Mouse (Mus musculus) neural tube, embryonic 14.5 days (tissue): ENCODE measurements at regions not wholly inside any gene's neighbourhood (a gene's known extent, or its start where the extent isn't known, plus 50 kb on each side); places are given as distances from the start of the nearest gene placed in this dataset.

Experiments
- ATAC-seq: fragments of 200-750 bp; cut with Nextera tagmentation; 2 replicates; pipeline ENCODE4 v1.8.0; 2017; ENCODE audit warnings: low read depth, mild to moderate bottlenecking, moderate TSS enrichment, moderate library complexity
- H3K27ac ChIP-seq: fragments of 300-500 bp; sonication (generic); 2 replicates; pipeline ENCODE4 v1.5.1; 2014; ENCODE audit warnings: low read depth, mild to moderate bottlenecking, control low read depth, low read length, moderate library complexity, mixed read lengths
- H3K27me3 ChIP-seq: fragments of 300-500 bp; sonication (generic); 2 replicates; pipeline ENCODE4 v1.6.1; 2014; ENCODE audit warnings: low read length; ENCODE audit not compliant: control insufficient read depth, insufficient read depth
- H3K36me3 ChIP-seq: fragments of 300-500 bp; sonication (generic); 2 replicates; pipeline ENCODE4 v1.6.1; 2014; ENCODE audit warnings: low read length, mixed read lengths; ENCODE audit not compliant: control insufficient read depth, insufficient read depth
- H3K4me1 ChIP-seq: fragments of 300-500 bp; sonication (generic); 2 replicates; pipeline ENCODE4 v1.6.1; 2014; ENCODE audit warnings: low read length; ENCODE audit not compliant: control insufficient read depth, insufficient read depth
- H3K4me2 ChIP-seq: fragments of 300-500 bp; sonication (generic); 2 replicates; pipeline ENCODE4 v1.6.1; 2014; ENCODE audit warnings: mild to moderate bottlenecking, low read depth, low read length, control low read depth
- H3K4me3 ChIP-seq: fragments of 300-500 bp; sonication (generic); 2 replicates; pipeline ENCODE4 v1.5.1; 2014; ENCODE audit warnings: low read depth, low read length, control low read depth, mixed read lengths
- H3K9ac ChIP-seq: fragments of 300-500 bp; sonication (generic); replicated peaks from 2 replicates; pipeline ENCODE4 v1.6.1; 2014; ENCODE audit warnings: low read depth, mild to moderate bottlenecking, control low read depth, low read length, mixed read lengths
- H3K9me3 ChIP-seq: fragments of 300-500 bp; sonication (generic); 2 replicates; pipeline ENCODE4 v1.6.1; 2016; ENCODE audit warnings: low read length; ENCODE audit not compliant: control insufficient read depth
- WGBS: fragments of 180-500 bp; shearing (Covaris S2); extraction: QIAGEN DNeasy Blood & Tissue Kit; methylation state at CpG from one replicate; pipeline ENCODE4 v1.1.7; 2014; 5-methylcytosine and 5-hydroxymethylcytosine counted together

DNA sequence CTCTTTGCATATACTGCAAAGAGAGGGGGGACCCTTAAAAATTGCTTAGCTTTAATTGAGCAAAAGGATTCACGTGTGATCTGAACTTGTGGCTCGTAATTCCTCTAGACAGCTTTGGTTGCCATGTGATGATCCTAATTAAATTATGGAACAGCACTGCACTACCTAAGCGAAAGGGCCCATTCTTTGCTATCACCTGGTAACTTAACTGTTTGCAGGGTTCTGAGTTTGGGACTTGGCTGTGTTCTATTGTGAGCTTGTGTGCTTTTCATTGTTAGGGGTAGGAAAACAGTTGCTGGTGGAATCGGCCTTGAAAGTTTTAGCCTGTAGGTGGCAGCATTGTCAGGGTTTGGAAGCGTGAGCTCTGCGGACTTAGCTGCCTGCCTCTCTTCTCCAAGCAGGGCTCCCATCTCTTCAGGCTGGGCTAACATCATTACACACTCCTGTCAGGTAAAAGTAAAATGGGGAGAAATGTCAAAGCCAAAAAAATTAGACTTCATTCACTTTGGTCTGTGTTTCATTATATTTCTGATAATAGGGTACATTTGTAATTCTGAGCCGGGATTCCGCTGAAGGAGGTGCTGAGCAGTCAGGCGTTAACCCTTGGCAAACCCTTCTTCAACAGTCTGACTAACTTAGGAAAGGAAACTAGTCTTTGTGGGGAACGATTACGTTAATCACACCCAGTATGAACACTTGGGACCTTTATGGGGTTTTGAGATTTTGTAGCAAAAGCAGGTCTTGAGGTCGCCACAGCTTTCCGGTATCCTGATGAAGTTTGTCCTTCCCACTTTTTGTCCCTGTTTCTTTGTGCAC, 199.2 kb upstream of the Dph6 start:
- Histone ChIP-seq H3K36me3 (no peaks in the 10 kb centered on the region), H3K27ac (no peak overlapping the region), H3K9ac (no peak overlapping the region), H3K4me3 (no peak overlapping the region), H3K9me3 (no peaks in the 10 kb centered on the region), H3K4me1 (no peaks in the 10 kb centered on the region), H3K4me2 (no peak overlapping the region), H3K27me3 (no peaks in the 10 kb centered on the region)
- ATAC-seq = peak; percentile 75; the same call in 1 of the 2 replicates
- WGBS = 42% methylated on average over 13 of the region's 13 CpGs

DNA sequence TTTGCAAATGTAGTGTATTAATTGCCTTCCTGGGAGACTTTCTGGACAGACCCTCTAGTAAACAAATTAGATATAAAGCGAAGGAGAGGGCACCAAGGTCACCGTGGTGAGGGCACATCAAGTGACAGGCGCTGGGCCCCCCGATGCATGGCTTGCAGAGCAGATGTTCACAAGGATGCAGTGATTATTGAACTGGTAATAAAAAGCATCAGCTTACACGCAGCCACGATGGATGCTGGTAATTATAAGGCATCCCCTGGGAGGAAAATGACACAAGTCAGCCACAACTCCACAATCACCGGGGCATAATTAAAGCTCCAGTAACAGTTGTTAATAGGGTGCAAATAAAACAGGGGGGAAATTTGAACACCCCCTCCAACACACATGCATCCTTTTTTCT, 217.5 kb upstream of the Dph6 start:
- Histone ChIP-seq H3K4me2 (no peak overlapping the region), H3K4me1 (peaks cover 8% of the 10 kb centered on the region; the same call in 1 of the 2 replicates), H3K27me3 (no peaks in the 10 kb centered on the region), H3K4me3 (no peak overlapping the region), H3K36me3 (no peaks in the 10 kb centered on the region), H3K9ac (no peak overlapping the region), H3K9me3 (no peaks in the 10 kb centered on the region), H3K27ac (no peak overlapping the region)
- peak; percentile 85; the same call in 1 of the 2 replicates for ATAC-seq
- WGBS = 13% methylated on average over 7 of the region's 7 CpGs

GRCm38 (mm10) chr2:114873090-114873489, 218.3 kb upstream of the Dph6 start:
- Histone ChIP-seq H3K9ac (no peak overlapping the region), H3K27me3 (no peaks in the 10 kb centered on the region), H3K4me1 (peaks cover 8% of the 10 kb centered on the region; the same call in 1 of the 2 replicates), H3K36me3 (no peaks in the 10 kb centered on the region), H3K4me2 (no peak overlapping the region), H3K27ac (no peak overlapping the region), H3K4me3 (no peak overlapping the region), H3K9me3 (no peaks in the 10 kb centered on the region)
- WGBS = 44% methylated on average over 4 of the region's 4 CpGs
- 0 out of 2 replicates have a peak, but pooled peaks have one; percentile 31 for ATAC-seq

GRCm38 (mm10) chr2:114879084-114879483, 224.3 kb upstream of the Dph6 start:
- Histone ChIP-seq H3K27ac (no peak overlapping the region), H3K36me3 (no peaks in the 10 kb centered on the region), H3K9ac (no peak overlapping the region), H3K4me2 (no peak overlapping the region), H3K4me3 (no peak overlapping the region), H3K27me3 (no peaks in the 10 kb centered on the region), H3K9me3 (no peaks in the 10 kb centered on the region), H3K4me1 (no peaks in the 10 kb centered on the region)
- WGBS = 34% methylated on average over 2 of the region's 2 CpGs
- no peak for ATAC-seq

GRCm38 (mm10) chr2:114879784-114880183, 225.0 kb upstream of the Dph6 start:
- no peaks in the 10 kb centered on the region for H3K9me3 ChIP-seq
- no peak overlapping the region for H3K9ac ChIP-seq
- H3K27me3 ChIP-seq = no peaks in the 10 kb centered on the region
- H3K36me3 ChIP-seq = no peaks in the 10 kb centered on the region
- 46% methylated on average over 2 of the region's 2 CpGs for WGBS
- H3K4me1 ChIP-seq = no peaks in the 10 kb centered on the region
- no peak overlapping the region for H3K4me2 ChIP-seq
- H3K27ac ChIP-seq = no peak overlapping the region
- no peak for ATAC-seq
- H3K4me3 ChIP-seq = no peak overlapping the region

GRCm38 (mm10) chr2:114885734-114886260, 231.0 kb upstream of the Dph6 start:
- H3K9ac ChIP-seq = no peak overlapping the region
- no peak overlapping the region for H3K27ac ChIP-seq
- ATAC-seq = no peak
- H3K36me3 ChIP-seq = no peaks in the 10 kb centered on the region
- no peak overlapping the region for H3K4me2 ChIP-seq
- WGBS = 95% methylated on average over 2 of the region's 2 CpGs
- no peaks in the 10 kb centered on the region for H3K27me3 ChIP-seq
- H3K4me3 ChIP-seq = no peak overlapping the region
- no peaks in the 10 kb centered on the region for H3K4me1 ChIP-seq
- no peaks in the 10 kb centered on the region for H3K9me3 ChIP-seq

- H3K9ac ChIP-seq = no peak overlapping the region
Observed at GRCm38 (mm10) chr2:114898812-114899211, 244.0 kb upstream of the Dph6 start.

DNA sequence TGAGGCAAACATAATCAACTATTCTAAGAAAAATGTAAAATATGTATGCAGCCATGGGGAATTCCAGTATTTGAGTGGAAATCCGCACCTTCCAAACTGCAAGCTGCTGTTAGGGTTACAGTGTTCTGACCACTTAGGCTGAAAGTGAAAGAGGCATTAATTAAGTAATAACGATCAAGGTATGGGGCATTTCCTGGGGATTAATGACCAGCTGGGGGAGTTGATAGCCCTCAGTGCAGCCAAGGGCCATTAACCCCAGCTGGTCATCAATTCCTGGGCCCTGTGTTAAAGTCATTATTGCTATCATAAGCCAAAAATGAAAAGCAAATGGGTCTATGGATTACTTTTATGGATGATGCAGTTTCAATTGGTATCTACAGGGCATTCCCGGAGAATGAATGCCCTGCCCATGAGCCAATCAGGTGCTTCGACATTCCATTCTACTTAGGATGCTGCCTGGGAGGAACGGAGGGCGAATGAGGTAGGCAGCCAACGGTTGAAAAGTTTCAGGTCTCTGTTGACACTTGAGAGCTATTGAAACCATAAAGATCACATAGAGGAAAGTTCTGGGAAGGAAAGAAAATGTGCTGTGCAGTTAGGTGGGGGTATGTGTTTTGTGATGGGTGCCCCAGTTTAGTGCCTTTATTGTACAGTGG, 257.2 kb upstream of the Dph6 start:
- peak; percentile 21; the same call in 1 of the 2 replicates for ATAC-seq
- Histone ChIP-seq H3K36me3 (no peaks in the 10 kb centered on the region), H3K27ac (no peak overlapping the region), H3K27me3 (no peaks in the 10 kb centered on the region), H3K4me1 (0 out of 2 replicates have a peak, but pooled peaks cover 3% of the 10 kb centered on the region), H3K9ac (no peak overlapping the region), H3K4me3 (no peak overlapping the region), H3K9me3 (no peaks in the 10 kb centered on the region), H3K4me2 (no peak overlapping the region)
- 20% methylated on average over 7 of the region's 7 CpGs for WGBS

More at GRCm38 (mm10) chr2:114898812-114899211, 244.0 kb upstream of the Dph6 start:
- 86% methylated on average over 2 of the region's 2 CpGs for WGBS
- H3K36me3 ChIP-seq = no peaks in the 10 kb centered on the region
- no peak for ATAC-seq
- no peak overlapping the region for H3K4me3 ChIP-seq
- H3K4me1 ChIP-seq = no peaks in the 10 kb centered on the region
- H3K27me3 ChIP-seq = no peaks in the 10 kb centered on the region
- H3K27ac ChIP-seq = no peak overlapping the region
- H3K4me2 ChIP-seq = no peak overlapping the region
- H3K9me3 ChIP-seq = no peaks in the 10 kb centered on the region
